Mouse (Mus musculus): ENCODE results near the gene Ltb4r1. TPM values are rescaled to one million over a fixed set of nuclear protein-coding genes. Genes with fewer than 3 reads are reported as not detected.
"Not testable (repeated sequence)": the region's sequence is repeated elsewhere in the genome, so short reads cannot be mapped to it uniquely, and the experiment has no call there.

The Ltb4r1 gene
- polyA plus RNA-seq, 1 experiment from 2014 or later, result 0.60 TPM

- 88% methylated on average over 9 of the region's 9 CpGs for WGBS
- Histone ChIP-seq H3K4me2 (ENCODE audit: low read length) (no peak overlapping the region), H3K4me3 (ENCODE audit: low read depth, low read length) (no peak overlapping the region), H3K36me3 (ENCODE audit: control insufficient read depth, insufficient read depth, low read length) (peaks cover 15% of the 10 kb centered on the region; the same call in 1 of the 2 replicates), H3K27ac (ENCODE audit: low read length) (no peak overlapping the region), H3K9ac (ENCODE audit: low read depth, low read length) (no peak overlapping the region), H3K27me3 (ENCODE audit: control insufficient read depth, insufficient read depth, low read depth, low read length) (no peaks in the 10 kb centered on the region), H3K9me3 (replicated peaks; ENCODE audit: control insufficient read depth, low read length, poor library complexity, severe bottlenecking) (no peaks in the 10 kb centered on the region), H3K4me1 (ENCODE audit: control insufficient read depth, insufficient read depth, low read length) (no peaks in the 10 kb centered on the region)
- ATAC-seq, result no peak
Measured at GRCm38 (mm10) chr14:55737086-55737687, 28.6 kb upstream of the Ltb4r1 start.

GRCm38 (mm10) chr14:55743711-55744110 lies 22.1 kb upstream of the Ltb4r1 start:
- Histone ChIP-seq H3K4me1 (ENCODE audit: control insufficient read depth, insufficient read depth, low read length) (peaks cover 32% of the 10 kb centered on the region), H3K9ac (ENCODE audit: low read depth, low read length) (0 out of 2 replicates have a peak overlapping the region, but pooled peaks have one; percentile 25), H3K27me3 (ENCODE audit: control insufficient read depth, insufficient read depth, low read depth, low read length) (no peaks in the 10 kb centered on the region), H3K36me3 (ENCODE audit: control insufficient read depth, insufficient read depth, low read length) (peaks cover 8% of the 10 kb centered on the region; the same call in 1 of the 2 replicates), H3K9me3 (replicated peaks; ENCODE audit: control insufficient read depth, low read length, poor library complexity, severe bottlenecking) (no peaks in the 10 kb centered on the region), H3K27ac (ENCODE audit: low read length) (no peak overlapping the region), H3K4me3 (ENCODE audit: low read depth, low read length) (no peak overlapping the region), H3K4me2 (ENCODE audit: low read length) (peak overlapping the region; percentile 75)
- WGBS, result 22% methylated on average over 10 of the region's 10 CpGs
- ATAC-seq, result peak; percentile 66

- peaks cover 32% of the 10 kb centered on the region for H3K4me1 ChIP-seq (ENCODE audit: control insufficient read depth, insufficient read depth, low read length)
- peaks cover 6% of the 10 kb centered on the region for H3K36me3 ChIP-seq (ENCODE audit: control insufficient read depth, insufficient read depth, low read length)
- 2% methylated on average over 47 of the region's 48 CpGs for WGBS
- no peaks in the 10 kb centered on the region for H3K27me3 ChIP-seq (ENCODE audit: control insufficient read depth, insufficient read depth, low read depth, low read length)
- H3K4me2 ChIP-seq (ENCODE audit: low read length), result peak within 1 kb of the TSS; percentile 75
- H3K9me3 ChIP-seq (replicated peaks; ENCODE audit: control insufficient read depth, low read length, poor library complexity, severe bottlenecking), result no peaks in the 10 kb centered on the region
- peak; percentile 82 for ATAC-seq
- peak within 1 kb of the TSS; percentile 78 for H3K4me3 ChIP-seq (ENCODE audit: low read depth, low read length)
- peak within 1 kb of the TSS; percentile 77 for H3K9ac ChIP-seq (ENCODE audit: low read depth, low read length)
- H3K27ac ChIP-seq (ENCODE audit: low read length), result no peak within 1 kb of the TSS
Measured at GRCm38 (mm10) chr14:55745180-55745860, 20.4 kb upstream of the Ltb4r1 start, which contains the start of the genes Dhrs1 and Nop9. Gene Dhrs1 (minus strand): TSS chr14:55745690. Gene Nop9 (plus strand): TSS chr14:55745693.

GRCm38 (mm10) chr14:55745861-55746237 lies 19.9 kb upstream of the Ltb4r1 start:
- peak; percentile 10; the same call in 1 of the 2 replicates for ATAC-seq
- H3K36me3 ChIP-seq (ENCODE audit: control insufficient read depth, insufficient read depth, low read length), result peaks cover 7% of the 10 kb centered on the region
- no peak overlapping the region for H3K27ac ChIP-seq (ENCODE audit: low read length)
- peak overlapping the region; percentile 75 for H3K4me2 ChIP-seq (ENCODE audit: low read length)
- H3K9ac ChIP-seq (ENCODE audit: low read depth, low read length), result peak overlapping the region; percentile 77
- WGBS, result under 1% methylated on average over 31 of the region's 31 CpGs
- H3K4me3 ChIP-seq (ENCODE audit: low read depth, low read length), result peak overlapping the region; percentile 78
- H3K4me1 ChIP-seq (ENCODE audit: control insufficient read depth, insufficient read depth, low read length), result peaks cover 32% of the 10 kb centered on the region
- no peaks in the 10 kb centered on the region for H3K27me3 ChIP-seq (ENCODE audit: control insufficient read depth, insufficient read depth, low read depth, low read length)
- no peaks in the 10 kb centered on the region for H3K9me3 ChIP-seq (replicated peaks; ENCODE audit: control insufficient read depth, low read length, poor library complexity, severe bottlenecking)

GRCm38 (mm10) chr14:55747051-55747847 lies 18.5 kb upstream of the Ltb4r1 start:
- H3K9me3 ChIP-seq (replicated peaks; ENCODE audit: control insufficient read depth, low read length, poor library complexity, severe bottlenecking), result no peaks in the 10 kb centered on the region
- 93% methylated on average over 10 of the region's 10 CpGs for WGBS
- ATAC-seq, result no peak
- no peak overlapping the region for H3K9ac ChIP-seq (ENCODE audit: low read depth, low read length)
- peak overlapping the region; percentile 75; the same call in 1 of the 2 replicates for H3K4me2 ChIP-seq (ENCODE audit: low read length)
- no peak overlapping the region for H3K4me3 ChIP-seq (ENCODE audit: low read depth, low read length)
- H3K36me3 ChIP-seq (ENCODE audit: control insufficient read depth, insufficient read depth, low read length), result peaks cover 13% of the 10 kb centered on the region
- H3K27me3 ChIP-seq (ENCODE audit: control insufficient read depth, insufficient read depth, low read depth, low read length), result no peaks in the 10 kb centered on the region
- H3K4me1 ChIP-seq (ENCODE audit: control insufficient read depth, insufficient read depth, low read length), result peaks cover 32% of the 10 kb centered on the region
- no peak overlapping the region for H3K27ac ChIP-seq (ENCODE audit: low read length)

- H3K27ac ChIP-seq (ENCODE audit: low read length), result no peak overlapping the region
- no peak overlapping the region for H3K4me3 ChIP-seq (ENCODE audit: low read depth, low read length)
- ATAC-seq, result no peak
- H3K36me3 ChIP-seq (ENCODE audit: control insufficient read depth, insufficient read depth, low read length), result peaks cover 32% of the 10 kb centered on the region
- WGBS, result 91% methylated on average over 6 of the region's 6 CpGs
- no peak overlapping the region for H3K9ac ChIP-seq (ENCODE audit: low read depth, low read length)
- H3K4me2 ChIP-seq (ENCODE audit: low read length), result no peak overlapping the region
- peaks cover 7% of the 10 kb centered on the region for H3K4me1 ChIP-seq (ENCODE audit: control insufficient read depth, insufficient read depth, low read length)
- H3K9me3 ChIP-seq (replicated peaks; ENCODE audit: control insufficient read depth, low read length, poor library complexity, severe bottlenecking), result no peaks in the 10 kb centered on the region
- peaks cover 8% of the 10 kb centered on the region for H3K27me3 ChIP-seq (ENCODE audit: control insufficient read depth, insufficient read depth, low read depth, low read length)
Measured at GRCm38 (mm10) chr14:55757566-55757965, 8.2 kb upstream of the Ltb4r1 start.

GRCm38 (mm10) chr14:55758363-55758784 lies 7.4 kb upstream of the Ltb4r1 start, which contains the start of gene Cideb:
Gene Cideb (minus strand): TSS chr14:55758458.
- no peak for ATAC-seq
- H3K4me3 ChIP-seq (ENCODE audit: low read depth, low read length), result no peak within 1 kb of the TSS
- H3K27me3 ChIP-seq (ENCODE audit: control insufficient read depth, insufficient read depth, low read depth, low read length), result peaks cover 13% of the 10 kb centered on the region
- H3K9me3 ChIP-seq (replicated peaks; ENCODE audit: control insufficient read depth, low read length, poor library complexity, severe bottlenecking), result no peaks in the 10 kb centered on the region
- no peak within 1 kb of the TSS for H3K9ac ChIP-seq (ENCODE audit: low read depth, low read length)
- 17% methylated on average over 8 of the region's 8 CpGs for WGBS
- H3K27ac ChIP-seq (ENCODE audit: low read length), result no peak within 1 kb of the TSS; the same call in 1 of the 2 replicates
- peaks cover 24% of the 10 kb centered on the region for H3K36me3 ChIP-seq (ENCODE audit: control insufficient read depth, insufficient read depth, low read length)
- peak within 1 kb of the TSS; percentile 29 for H3K4me2 ChIP-seq (ENCODE audit: low read length)
- H3K4me1 ChIP-seq (ENCODE audit: control insufficient read depth, insufficient read depth, low read length), result peaks cover 7% of the 10 kb centered on the region

- not testable (repeated sequence) for H3K4me3 ChIP-seq (ENCODE audit: low read depth, low read length); H3K36me3 ChIP-seq (ENCODE audit: control insufficient read depth, insufficient read depth, low read length); H3K9me3 ChIP-seq (replicated peaks; ENCODE audit: control insufficient read depth, low read length, poor library complexity, severe bottlenecking); H3K9ac ChIP-seq (ENCODE audit: low read depth, low read length); ATAC-seq; H3K27ac ChIP-seq (ENCODE audit: low read length); H3K4me1 ChIP-seq (ENCODE audit: control insufficient read depth, insufficient read depth, low read length)
- peak overlapping the region; percentile 29 for H3K4me2 ChIP-seq (ENCODE audit: low read length)
- peaks cover 21% of the 10 kb centered on the region for H3K27me3 ChIP-seq (ENCODE audit: control insufficient read depth, insufficient read depth, low read depth, low read length)
- 0% methylated on average over 6 of the region's 6 CpGs for WGBS
Measured at GRCm38 (mm10) chr14:55760156-55760555, 5.6 kb upstream of the Ltb4r1 start.

Data from midbrain, embryonic 16.5 days (tissue).